Mouse (Mus musculus) hindbrain, embryonic 15.5 days (tissue): ENCODE results near the gene Lap3. TPM values are rescaled to one million over a fixed set of nuclear protein-coding genes. Genes with fewer than 3 reads are reported as not detected.

Source experiments
- ATAC-seq: fragments of 200-750 bp; cut with Nextera tagmentation; 2 replicates; pipeline ENCODE4 v1.8.0; 2017; ENCODE audit warnings: low read depth, moderate number of reproducible peaks, moderate TSS enrichment; ENCODE audit not compliant: low FRiP score
- H3K27ac ChIP-seq: fragments of 300-500 bp; sonication (generic); replicated peaks from 2 replicates; pipeline ENCODE4 v1.5.1; 2015; ENCODE audit warnings: mild to moderate bottlenecking, inconsistent platforms
- H3K27me3 ChIP-seq: fragments of 300-500 bp; sonication (generic); 2 replicates; pipeline ENCODE4 v1.6.1; 2015; ENCODE audit warnings: control low read depth, inconsistent platforms
- H3K36me3 ChIP-seq: fragments of 300-500 bp; sonication (generic); 2 replicates; pipeline ENCODE4 v1.6.1; 2015; ENCODE audit warnings: control low read depth, inconsistent platforms
- H3K4me1 ChIP-seq: fragments of 300-500 bp; sonication (generic); replicated peaks from 2 replicates; pipeline ENCODE4 v1.6.1; 2015; ENCODE audit warnings: control low read depth, inconsistent platforms
- H3K4me2 ChIP-seq: fragments of 300-500 bp; sonication (generic); 2 replicates; pipeline ENCODE4 v1.6.1; 2015; ENCODE audit warnings: moderate library complexity, mild to moderate bottlenecking, inconsistent platforms
- H3K4me3 ChIP-seq: fragments of 300-500 bp; sonication (generic); 2 replicates; pipeline ENCODE4 v1.5.1; 2015; ENCODE audit warnings: mild to moderate bottlenecking, inconsistent platforms
- H3K9ac ChIP-seq: fragments of 300-500 bp; sonication (generic); 2 replicates; pipeline ENCODE4 v1.6.1; 2015; ENCODE audit warnings: inconsistent platforms
- H3K9me3 ChIP-seq: fragments of 300-500 bp; sonication (generic); 2 replicates; pipeline ENCODE4 v1.6.1; 2016; ENCODE audit warnings: control low read depth, inconsistent platforms
- WGBS: fragments of 180-500 bp; shearing (Covaris S2); methylation state at CpG from one replicate; pipeline ENCODE4 v1.1.7; 2015; 5-methylcytosine and 5-hydroxymethylcytosine counted together
- polyA plus RNA-seq: library from polyadenylated mRNA; unstranded; fragments of >200 nt; fragmentation: Nextera tagmentation; extraction: Ambion mirVana; gene quantifications from 2 replicates; pipeline ENCODE4 v1.2.1, GENCODE M21; 2015

Lap3 gene
- polyA plus RNA-seq, 1 experiment from 2014 or later = 35.4 TPM

GRCm38 (mm10) chr5:45474758-45475157 lies 18.4 kb upstream of the Lap3 start:
- no peak for ATAC-seq
- Histone ChIP-seq H3K27me3 (0 out of 2 replicates have a peak, but pooled peaks cover 2% of the 10 kb centered on the region), H3K27ac (no peak overlapping the region), H3K36me3 (no peaks in the 10 kb centered on the region), H3K4me2 (no peak overlapping the region), H3K4me3 (no peak overlapping the region), H3K9me3 (no peaks in the 10 kb centered on the region), H3K9ac (no peak overlapping the region), H3K4me1 (no peaks in the 10 kb centered on the region)
- 71% methylated on average over 4 of the region's 4 CpGs for WGBS

GRCm38 (mm10) chr5:45475771-45476170 lies 17.4 kb upstream of the Lap3 start:
- no peak overlapping the region for H3K9ac ChIP-seq
- H3K4me3 ChIP-seq = no peak overlapping the region
- H3K27me3 ChIP-seq = 0 out of 2 replicates have a peak, but pooled peaks cover 2% of the 10 kb centered on the region
- H3K4me2 ChIP-seq = no peak overlapping the region
- no peaks in the 10 kb centered on the region for H3K4me1 ChIP-seq
- H3K9me3 ChIP-seq = no peaks in the 10 kb centered on the region
- no peak overlapping the region for H3K27ac ChIP-seq
- ATAC-seq = no peak
- 78% methylated on average over 5 of the region's 5 CpGs for WGBS
- H3K36me3 ChIP-seq = no peaks in the 10 kb centered on the region

GRCm38 (mm10) chr5:45476288-45476687 lies 16.9 kb upstream of the Lap3 start:
- Histone ChIP-seq H3K9ac (no peak overlapping the region), H3K4me2 (no peak overlapping the region), H3K4me1 (no peaks in the 10 kb centered on the region), H3K4me3 (no peak overlapping the region), H3K27ac (no peak overlapping the region), H3K36me3 (no peaks in the 10 kb centered on the region), H3K27me3 (0 out of 2 replicates have a peak, but pooled peaks cover 2% of the 10 kb centered on the region), H3K9me3 (no peaks in the 10 kb centered on the region)
- ATAC-seq = peak; percentile 63
- 17% methylated on average over 6 of the region's 6 CpGs for WGBS

DNA sequence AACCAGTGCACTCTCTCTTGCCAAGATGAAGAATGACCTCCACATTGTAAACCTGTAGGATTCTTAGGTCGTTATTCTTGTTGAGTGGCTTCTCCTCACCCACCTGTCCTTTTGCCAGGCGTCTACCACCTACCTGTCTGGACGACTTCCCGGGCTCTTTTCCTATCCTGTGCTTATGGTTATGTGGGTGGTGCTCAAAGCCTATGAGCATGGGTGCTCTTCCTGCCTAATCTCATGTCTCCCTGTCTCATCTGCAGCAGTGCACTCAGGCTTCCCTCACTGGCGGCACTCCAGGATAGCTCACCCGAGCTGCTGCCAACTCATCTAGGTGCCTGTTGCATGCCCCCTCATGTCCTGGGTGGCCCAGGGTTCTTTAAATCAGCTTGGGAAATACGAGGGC lies 15.6 kb upstream of the Lap3 start:
- no peaks in the 10 kb centered on the region for H3K4me1 ChIP-seq
- H3K27ac ChIP-seq = no peak overlapping the region
- 81% methylated on average over 7 of the region's 7 CpGs for WGBS
- no peak for ATAC-seq
- H3K27me3 ChIP-seq = 0 out of 2 replicates have a peak, but pooled peaks cover 2% of the 10 kb centered on the region
- H3K4me3 ChIP-seq = no peak overlapping the region
- H3K36me3 ChIP-seq = no peaks in the 10 kb centered on the region
- H3K9me3 ChIP-seq = no peaks in the 10 kb centered on the region
- H3K4me2 ChIP-seq = no peak overlapping the region
- H3K9ac ChIP-seq = no peak overlapping the region

DNA sequence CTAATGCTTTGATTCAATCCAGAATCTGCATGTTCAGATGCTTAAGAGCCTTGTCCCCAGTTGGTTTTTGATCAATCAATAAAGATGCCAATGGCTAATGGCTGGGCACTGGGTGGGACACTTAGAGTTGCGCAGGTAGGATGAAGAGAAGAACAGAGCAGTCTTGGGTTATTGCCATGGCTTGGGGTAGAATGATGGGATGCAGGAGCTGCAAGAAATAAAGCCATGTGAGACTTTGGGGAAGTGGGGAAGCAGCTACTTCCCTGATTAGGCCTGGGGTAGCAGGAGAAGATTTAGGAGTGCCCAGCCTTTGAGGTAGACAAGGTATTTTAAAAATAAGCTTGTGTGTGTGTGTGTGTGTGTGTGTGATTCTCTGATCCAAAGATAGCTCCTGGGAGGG lies 13.1 kb upstream of the Lap3 start:
- no peak overlapping the region for H3K4me2 ChIP-seq
- H3K36me3 ChIP-seq = no peaks in the 10 kb centered on the region
- no peak overlapping the region for H3K9ac ChIP-seq
- no peak overlapping the region for H3K4me3 ChIP-seq
- 88% methylated on average over 1 of the region's 1 CpGs for WGBS
- ATAC-seq = no peak
- no peak overlapping the region for H3K27ac ChIP-seq
- no peaks in the 10 kb centered on the region for H3K4me1 ChIP-seq
- 0 out of 2 replicates have a peak, but pooled peaks cover 2% of the 10 kb centered on the region for H3K27me3 ChIP-seq
- H3K9me3 ChIP-seq = no peaks in the 10 kb centered on the region

- Histone ChIP-seq H3K27me3 (0 out of 2 replicates have a peak, but pooled peaks cover 2% of the 10 kb centered on the region), H3K4me2 (no peak overlapping the region), H3K9me3 (no peaks in the 10 kb centered on the region), H3K36me3 (no peaks in the 10 kb centered on the region), H3K4me3 (no peak overlapping the region), H3K27ac (no peak overlapping the region), H3K4me1 (no peaks in the 10 kb centered on the region), H3K9ac (no peak overlapping the region)
- ATAC-seq = no peak
- WGBS = 85% methylated on average over 2 of the region's 2 CpGs
These were observed 12.0 kb upstream of the Lap3 start for GRCm38 (mm10) chr5:45481125-45481524.

GRCm38 (mm10) chr5:45482607-45483006 lies 10.6 kb upstream of the Lap3 start:
- Histone ChIP-seq H3K4me1 (no peaks in the 10 kb centered on the region), H3K9me3 (no peaks in the 10 kb centered on the region), H3K27me3 (no peaks in the 10 kb centered on the region), H3K9ac (no peak overlapping the region), H3K36me3 (no peaks in the 10 kb centered on the region), H3K27ac (no peak overlapping the region), H3K4me3 (no peak overlapping the region), H3K4me2 (no peak overlapping the region)
- WGBS = 81% methylated on average over 3 of the region's 3 CpGs
- no peak for ATAC-seq

- no peak for ATAC-seq
- Histone ChIP-seq H3K9me3 (no peaks in the 10 kb centered on the region), H3K27ac (no peak overlapping the region), H3K36me3 (no peaks in the 10 kb centered on the region), H3K9ac (no peak overlapping the region), H3K27me3 (no peaks in the 10 kb centered on the region), H3K4me2 (no peak overlapping the region), H3K4me3 (no peak overlapping the region), H3K4me1 (no peaks in the 10 kb centered on the region)
- 86% methylated on average over 1 of the region's 1 CpGs for WGBS
These were observed 9.5 kb upstream of the Lap3 start for GRCm38 (mm10) chr5:45483654-45484053.

GRCm38 (mm10) chr5:45491776-45492175 lies 1.4 kb upstream of the Lap3 start:
- peaks cover 16% of the 10 kb centered on the region for H3K4me1 ChIP-seq
- H3K27ac ChIP-seq = no peak overlapping the region
- no peaks in the 10 kb centered on the region for H3K9me3 ChIP-seq
- ATAC-seq = no peak
- H3K9ac ChIP-seq = no peak overlapping the region
- WGBS = 73% methylated on average over 4 of the region's 4 CpGs
- no peak overlapping the region for H3K4me2 ChIP-seq
- no peak overlapping the region for H3K4me3 ChIP-seq
- H3K36me3 ChIP-seq = no peaks in the 10 kb centered on the region
- H3K27me3 ChIP-seq = no peaks in the 10 kb centered on the region

DNA sequence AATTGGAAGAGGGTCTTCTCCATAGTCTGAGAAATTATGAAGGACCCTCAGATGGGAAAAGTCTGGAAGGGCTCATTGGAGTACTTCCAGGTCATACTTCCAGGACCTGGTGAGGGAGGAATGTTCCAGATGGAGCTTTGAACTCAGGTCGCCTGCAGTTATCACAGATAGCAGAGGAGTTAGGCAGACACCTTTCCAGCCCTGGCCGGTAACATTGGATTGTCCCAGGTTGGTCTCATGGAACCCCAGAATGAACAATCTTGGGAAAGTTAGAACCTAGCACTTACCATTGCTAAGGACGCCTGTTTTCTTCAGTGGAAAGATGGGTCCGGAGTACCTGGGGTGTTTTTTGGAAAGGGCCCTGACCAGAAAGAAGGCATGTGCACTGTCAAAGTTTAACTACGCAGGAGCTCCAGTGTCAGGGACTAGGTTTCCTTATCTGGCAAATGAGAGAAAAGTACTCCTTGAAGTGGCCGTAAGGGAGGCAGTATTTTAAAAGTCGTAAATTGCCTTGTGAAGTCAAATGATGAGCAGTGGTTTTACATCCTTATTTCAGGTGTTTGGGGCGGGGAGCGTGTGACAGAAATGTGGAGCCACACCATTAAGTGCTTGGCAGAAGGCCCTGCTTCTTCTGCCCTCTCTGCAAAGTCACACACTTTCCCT lies 1.1 kb downstream of the Lap3 start:
- ATAC-seq = no peak
- peaks cover 16% of the 10 kb centered on the region for H3K4me1 ChIP-seq
- peak overlapping the region; percentile 72; the same call in 1 of the 2 replicates for H3K27ac ChIP-seq
- peak overlapping the region; percentile 80 for H3K4me3 ChIP-seq
- 66% methylated on average over 9 of the region's 9 CpGs for WGBS
- peak overlapping the region; percentile 90 for H3K4me2 ChIP-seq
- H3K27me3 ChIP-seq = no peaks in the 10 kb centered on the region
- peak overlapping the region; percentile 71 for H3K9ac ChIP-seq
- no peaks in the 10 kb centered on the region for H3K9me3 ChIP-seq
- peaks cover 4% of the 10 kb centered on the region; the same call in 1 of the 2 replicates for H3K36me3 ChIP-seq

GRCm38 (mm10) chr5:45495429-45495975 lies 2.3 kb downstream of the Lap3 start:
- Histone ChIP-seq H3K9ac (no peak overlapping the region), H3K27me3 (no peaks in the 10 kb centered on the region), H3K36me3 (peaks cover 8% of the 10 kb centered on the region; the same call in 1 of the 2 replicates), H3K4me2 (no peak overlapping the region), H3K27ac (no peak overlapping the region), H3K4me1 (peaks cover 16% of the 10 kb centered on the region), H3K9me3 (no peaks in the 10 kb centered on the region), H3K4me3 (no peak overlapping the region)
- ATAC-seq = no peak
- 82% methylated on average over 3 of the region's 3 CpGs for WGBS

- no peak for ATAC-seq
- Histone ChIP-seq H3K9me3 (no peaks in the 10 kb centered on the region), H3K4me3 (no peak overlapping the region), H3K27ac (no peak overlapping the region), H3K4me2 (no peak overlapping the region), H3K4me1 (peaks cover 16% of the 10 kb centered on the region), H3K9ac (no peak overlapping the region), H3K27me3 (no peaks in the 10 kb centered on the region), H3K36me3 (peaks cover 12% of the 10 kb centered on the region; the same call in 1 of the 2 replicates)
These were observed 2.9 kb downstream of the Lap3 start for GRCm38 (mm10) chr5:45496042-45496441.
